Mouse (Mus musculus) left cerebral cortex, postnatal 10 days (tissue): ENCODE measurements around the gene Smc5. TPM values are rescaled to one million over a fixed set of nuclear protein-coding genes. Genes with fewer than 3 reads are reported as not detected.

ENCODE experiments used
- DNase-seq, 2 experiments: peaks; one replicate each; pipeline ENCODE4 v3.0.0; 2021 to 2022; ENCODE audit warnings: low spot score in 2 of 2, mixed read lengths in 1 of 2; ENCODE audit errors: extremely low spot score in 1 of 2
- intact Hi-C: fragments of 180-260 bp; cut with DNase I; formaldehyde crosslinking; loops from one replicate; pipeline ENCODE4 v1.15.1; 2025
- total RNA-seq, 2 experiments: library from RNA; stranded (reverse); gene quantifications; 2 replicates each; pipeline ENCODE4 v1.2.3; 2021

Smc5 gene
- total RNA-seq, 2 experiments from 2014 or later, result 42.7 to 47.6 TPM

DNA sequence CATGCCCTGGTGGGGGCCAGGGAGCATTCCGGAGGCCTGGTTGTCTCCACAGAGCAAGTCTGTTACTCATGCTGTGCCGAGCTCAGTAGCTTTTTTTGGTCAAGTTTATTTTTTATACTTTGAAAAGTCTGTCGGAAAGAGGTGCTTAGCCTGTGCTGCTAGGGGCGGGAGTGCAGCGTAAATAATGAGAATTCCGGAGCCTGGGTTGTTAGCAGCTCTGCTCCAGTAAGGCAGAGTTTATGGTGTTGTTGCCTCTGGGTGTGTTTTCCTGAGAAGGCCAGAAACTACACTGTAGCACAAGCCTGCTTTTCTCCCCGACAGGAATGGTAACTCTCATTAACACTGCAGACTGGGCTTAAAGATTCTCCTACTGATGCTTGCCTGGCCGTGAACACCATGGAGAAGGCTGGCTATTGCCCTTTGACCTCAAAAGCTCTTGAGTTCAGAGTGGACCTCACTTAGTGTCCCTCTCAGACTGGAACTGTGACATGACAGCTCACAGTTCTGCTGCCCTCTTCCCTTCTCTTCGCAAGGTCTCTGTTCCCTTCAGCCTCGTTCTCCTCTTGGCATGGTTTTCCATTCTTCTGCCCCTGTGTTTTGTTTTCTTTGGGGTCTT, 113.8 kb downstream of the Smc5 start:
- no peak for DNase-seq
- intact Hi-C loops, result no loop called here

Other genes starting within 250 kb of the Smc5 start
- gene Klf9, start 132.7 kb downstream of the Smc5 start, total RNA-seq, result 100 to 1,000 TPM; 150 to 182 TPM
- 1 to 10 TPM; 2.9 to 3.7 TPM for gene Mamdc2, start 174.5 kb upstream of the Smc5 start, total RNA-seq